Mouse (Mus musculus) megakaryocyte, embryonic 14.5 days (primary cell): ENCODE measurements around the gene Syt17. TPM values are rescaled to one million over a fixed set of nuclear protein-coding genes. Genes with fewer than 3 reads are reported as not detected.

Source experiments
- H3K27me3 ChIP-seq: replicated peaks from 2 replicates; pipeline ENCODE3; 2012; ENCODE audit warnings: inconsistent platforms
- H3K36me3 ChIP-seq: replicated peaks from 2 replicates; pipeline ENCODE3; 2012; ENCODE audit warnings: low read length, inconsistent platforms, mixed read lengths
- H3K4me1 ChIP-seq: 2 replicates; pipeline ENCODE4 v1.6.1; 2012; ENCODE audit warnings: inconsistent platforms
- H3K4me3 ChIP-seq: replicated peaks from 2 replicates; pipeline ENCODE3; 2012; ENCODE audit warnings: moderate library complexity, mild to moderate bottlenecking, inconsistent platforms
- H3K9me3 ChIP-seq: 2 replicates; pipeline ENCODE4 v1.6.1; 2012; ENCODE audit warnings: inconsistent platforms
- FLI1 ChIP-seq: IDR thresholded peaks from 2 replicates; pipeline ENCODE4 v1.6.1; 2012; ENCODE audit warnings: low read length, inconsistent platforms, mixed read lengths
- GATA1 ChIP-seq: IDR thresholded peaks from 3 replicates; pipeline ENCODE4 v1.6.1; 2012; ENCODE audit warnings: mixed read lengths, low read length, inconsistent platforms, borderline replicate concordance
- polyA plus RNA-seq: library from polyadenylated mRNA; stranded (reverse); fragments of >175 nt; gene quantifications from 2 replicates; pipeline ENCODE4 v1.2.3, GENCODE M21; 2012; ENCODE audit warnings: low replicate concordance; ENCODE audit not compliant: insufficient read depth

The Syt17 gene
- polyA plus RNA-seq, result not detected in 2 replicates

DNA sequence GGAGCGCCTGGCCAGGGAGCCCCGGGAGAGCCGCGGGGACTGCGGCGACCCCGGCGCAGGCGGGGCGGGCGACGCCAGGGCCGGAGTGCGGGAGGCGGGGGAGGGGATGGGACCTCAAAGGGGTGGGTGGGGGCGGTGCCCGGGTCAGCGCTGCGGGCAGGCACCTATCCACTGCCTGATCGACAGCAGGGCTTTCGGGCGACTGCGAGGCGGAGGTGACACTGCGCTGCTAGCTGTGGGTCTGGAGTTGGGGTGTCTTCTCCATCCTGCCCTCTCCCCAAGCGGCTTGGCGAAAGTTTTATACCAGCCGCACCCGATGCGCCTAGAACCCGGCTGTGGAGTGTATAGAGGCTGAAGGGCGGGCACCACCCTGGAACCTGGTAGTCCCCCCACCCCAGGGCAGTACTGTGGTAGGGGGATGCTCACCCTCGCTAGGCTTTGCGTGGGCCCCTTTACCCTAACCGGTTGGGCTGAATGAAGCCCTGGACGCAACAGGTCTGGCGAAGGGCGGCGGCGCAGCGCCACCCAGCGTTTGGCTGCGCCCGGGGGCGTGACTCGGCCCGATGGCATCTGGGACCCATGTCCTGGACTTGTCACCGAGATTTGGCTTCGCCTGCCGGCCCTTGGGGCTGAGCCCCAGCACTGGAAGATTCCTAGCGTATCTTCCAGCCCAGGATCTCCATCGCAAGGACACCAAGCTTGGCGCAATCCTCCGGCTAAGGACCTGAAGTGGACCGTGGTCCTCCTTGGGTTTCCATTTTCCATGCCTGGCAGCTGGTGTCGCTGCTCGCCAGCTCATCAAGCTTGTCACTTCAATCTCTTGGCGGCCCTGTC lies at the start of gene Syt17:
Gene Syt17 (minus strand): TSS at position 89 of the 834 bp plus-strand sequence.
- H3K4me1 ChIP-seq, result peaks cover 28% of the 10 kb centered on the region
- TF ChIP-seq GATA1 (no peak), FLI1 (no peak)
- H3K36me3 ChIP-seq, result no peaks in the 10 kb centered on the region
- peak within 1 kb of the TSS; percentile 90 for H3K4me3 ChIP-seq
- H3K27me3 ChIP-seq, result peaks cover 88% of the 10 kb centered on the region
- no peaks in the 10 kb centered on the region for H3K9me3 ChIP-seq

DNA sequence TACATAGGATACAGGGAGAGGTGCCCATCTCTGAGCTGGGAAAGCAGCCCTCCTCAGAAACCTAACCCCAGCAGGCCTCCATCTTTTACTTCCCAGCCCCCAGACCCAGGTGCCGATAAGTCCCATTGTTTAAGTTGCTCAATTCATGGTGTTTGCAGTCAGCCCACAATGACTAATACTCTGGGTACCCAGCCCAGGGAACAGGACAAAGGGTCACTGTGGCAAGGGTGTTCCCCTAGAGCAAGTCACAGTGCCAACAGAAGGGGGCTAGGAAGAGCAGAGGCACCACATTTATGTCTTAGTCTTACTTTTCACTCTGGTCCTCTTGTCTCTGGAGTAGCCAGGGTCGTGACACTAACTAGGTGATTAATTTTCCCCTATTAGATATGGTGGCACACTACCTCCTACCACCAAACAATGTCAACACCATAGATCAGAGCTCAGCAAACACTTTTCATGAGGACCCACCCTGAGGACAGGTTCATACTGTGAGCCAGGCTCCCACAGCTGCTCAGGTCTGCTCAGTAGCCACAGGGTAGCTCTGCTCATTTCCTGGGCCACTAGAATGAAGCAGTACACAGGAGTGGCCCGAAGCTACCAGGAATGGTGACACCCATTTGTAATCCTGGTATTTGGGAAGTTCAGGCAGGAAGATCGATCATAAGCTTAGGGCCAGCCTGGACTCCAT lies 47.0 kb upstream of the Syt17 start:
- Histone ChIP-seq H3K36me3 (peaks cover 10% of the 10 kb centered on the region), H3K4me1 (peaks cover 51% of the 10 kb centered on the region), H3K4me3 (no peak overlapping the region), H3K9me3 (peaks cover 10% of the 10 kb centered on the region), H3K27me3 (peaks cover 7% of the 10 kb centered on the region)
- TF ChIP-seq FLI1 (no peak), GATA1 (no peak)

DNA sequence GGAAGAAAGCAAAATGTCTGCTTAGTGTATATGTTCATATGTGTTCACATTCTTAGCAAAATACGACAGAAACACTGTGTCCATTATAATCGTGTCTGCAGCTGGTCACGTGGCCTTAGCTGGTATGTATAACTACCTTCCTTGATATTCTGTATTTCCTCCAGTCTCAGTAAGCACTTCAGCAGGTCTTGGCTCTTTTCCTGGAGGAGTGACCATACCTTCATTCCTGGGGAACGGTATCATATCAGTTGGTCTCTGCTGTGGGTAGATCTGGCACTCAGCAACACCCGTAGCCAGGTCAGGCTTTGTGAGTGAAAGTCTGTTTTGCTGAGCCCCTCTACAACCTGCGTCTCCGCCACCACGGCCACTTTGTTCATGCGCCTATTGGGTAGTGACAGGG lies 45.9 kb upstream of the Syt17 start:
- H3K9me3 ChIP-seq, result peaks cover 10% of the 10 kb centered on the region
- H3K4me3 ChIP-seq, result no peak overlapping the region
- TF ChIP-seq GATA1 (no peak), FLI1 (no peak)
- H3K27me3 ChIP-seq, result peaks cover 5% of the 10 kb centered on the region
- H3K4me1 ChIP-seq, result peaks cover 53% of the 10 kb centered on the region
- peaks cover 21% of the 10 kb centered on the region for H3K36me3 ChIP-seq

DNA sequence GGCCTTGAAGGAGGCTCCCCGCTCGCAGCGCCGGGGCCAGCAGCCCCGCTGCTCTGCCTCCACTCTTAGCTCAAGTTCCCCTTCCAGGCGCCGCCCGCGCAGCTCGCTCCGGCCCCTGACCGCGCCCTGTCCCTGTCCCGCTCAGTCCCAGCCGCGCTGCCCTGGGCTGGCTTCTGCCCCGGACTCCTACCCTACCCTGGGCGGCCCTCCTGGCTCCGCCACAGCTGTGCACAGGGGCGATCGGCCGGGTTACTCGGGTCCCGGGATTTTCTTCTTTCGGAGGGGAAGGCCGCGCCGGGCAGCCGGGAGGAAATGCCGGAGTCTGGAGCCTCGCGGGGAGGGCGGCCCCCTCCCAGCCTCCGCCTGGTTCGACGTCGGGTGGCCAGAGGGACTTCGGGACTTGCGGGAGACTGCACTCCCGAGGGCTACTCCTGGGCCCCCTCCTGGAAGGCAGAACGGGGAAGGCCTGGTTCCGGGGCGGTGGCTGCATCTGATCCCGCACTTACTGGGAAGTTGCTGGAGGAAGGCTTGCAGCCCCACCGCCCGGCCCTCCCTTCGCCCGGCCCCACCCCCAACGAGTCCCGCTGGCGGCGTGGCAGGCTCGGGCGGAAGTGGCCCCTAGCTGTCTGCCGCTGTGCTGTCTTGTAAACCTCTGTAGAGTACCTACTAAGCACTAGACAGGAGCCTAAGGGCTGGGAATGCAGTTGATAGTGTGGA lies 43.6 kb upstream of the Syt17 start, which contains the start of gene Itpripl2:
Gene Itpripl2 (minus strand): TSS at position 545 of the 717 bp plus-strand sequence.
- H3K27me3 ChIP-seq, result peaks cover 5% of the 10 kb centered on the region
- H3K9me3 ChIP-seq, result no peaks in the 10 kb centered on the region; the same call in 1 of the 2 replicates
- peaks cover 29% of the 10 kb centered on the region for H3K36me3 ChIP-seq
- peaks cover 71% of the 10 kb centered on the region for H3K4me1 ChIP-seq
- TF ChIP-seq GATA1 (no peak), FLI1 (no peak)
- peak within 1 kb of the TSS; percentile 94 for H3K4me3 ChIP-seq

DNA sequence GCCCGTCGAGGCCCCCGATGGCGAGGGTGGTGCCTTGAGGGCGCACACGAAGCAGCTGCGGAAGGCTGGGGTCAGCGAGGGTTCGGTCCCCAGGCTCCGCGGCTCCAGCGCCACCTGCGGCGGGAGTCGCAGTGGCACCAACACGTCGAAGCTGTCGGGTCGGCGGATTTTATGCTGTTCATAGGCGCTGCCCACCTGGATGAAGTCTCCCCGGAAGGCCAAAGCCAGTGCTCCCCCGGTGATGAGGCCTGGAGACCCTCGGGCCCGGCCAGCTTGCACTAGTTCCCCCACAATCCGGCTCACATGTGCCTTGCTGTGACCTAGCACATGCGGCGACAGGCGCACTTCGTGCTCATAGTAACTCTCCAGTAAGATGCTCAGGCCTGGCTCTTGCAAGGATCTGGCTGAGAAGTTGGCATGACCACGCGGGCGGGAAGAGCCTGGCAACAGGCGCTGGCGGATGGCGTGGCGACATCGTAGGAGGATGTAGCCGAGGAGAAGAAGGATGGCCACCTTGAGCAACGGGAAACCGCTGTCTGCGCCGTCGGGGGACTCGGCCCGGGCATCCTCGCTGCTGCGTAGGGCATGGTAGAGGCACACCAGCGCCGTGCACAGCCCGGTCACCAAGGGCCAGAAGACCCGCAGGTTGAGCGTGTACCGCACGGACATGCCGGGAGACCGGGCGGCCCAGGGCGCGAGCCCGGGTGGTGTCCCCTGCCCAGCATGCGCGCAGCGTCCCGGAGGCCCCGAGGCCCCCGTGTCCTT lies 42.8 kb upstream of the Syt17 start:
- no peak for TF ChIP-seq FLI1
- TF ChIP-seq GATA1, result no peak
- H3K36me3 ChIP-seq, result peaks cover 31% of the 10 kb centered on the region
- H3K4me3 ChIP-seq, result peak overlapping the region; percentile 94
- H3K27me3 ChIP-seq, result peaks cover 5% of the 10 kb centered on the region
- H3K4me1 ChIP-seq, result peaks cover 74% of the 10 kb centered on the region
- H3K9me3 ChIP-seq, result no peaks in the 10 kb centered on the region; the same call in 1 of the 2 replicates

DNA sequence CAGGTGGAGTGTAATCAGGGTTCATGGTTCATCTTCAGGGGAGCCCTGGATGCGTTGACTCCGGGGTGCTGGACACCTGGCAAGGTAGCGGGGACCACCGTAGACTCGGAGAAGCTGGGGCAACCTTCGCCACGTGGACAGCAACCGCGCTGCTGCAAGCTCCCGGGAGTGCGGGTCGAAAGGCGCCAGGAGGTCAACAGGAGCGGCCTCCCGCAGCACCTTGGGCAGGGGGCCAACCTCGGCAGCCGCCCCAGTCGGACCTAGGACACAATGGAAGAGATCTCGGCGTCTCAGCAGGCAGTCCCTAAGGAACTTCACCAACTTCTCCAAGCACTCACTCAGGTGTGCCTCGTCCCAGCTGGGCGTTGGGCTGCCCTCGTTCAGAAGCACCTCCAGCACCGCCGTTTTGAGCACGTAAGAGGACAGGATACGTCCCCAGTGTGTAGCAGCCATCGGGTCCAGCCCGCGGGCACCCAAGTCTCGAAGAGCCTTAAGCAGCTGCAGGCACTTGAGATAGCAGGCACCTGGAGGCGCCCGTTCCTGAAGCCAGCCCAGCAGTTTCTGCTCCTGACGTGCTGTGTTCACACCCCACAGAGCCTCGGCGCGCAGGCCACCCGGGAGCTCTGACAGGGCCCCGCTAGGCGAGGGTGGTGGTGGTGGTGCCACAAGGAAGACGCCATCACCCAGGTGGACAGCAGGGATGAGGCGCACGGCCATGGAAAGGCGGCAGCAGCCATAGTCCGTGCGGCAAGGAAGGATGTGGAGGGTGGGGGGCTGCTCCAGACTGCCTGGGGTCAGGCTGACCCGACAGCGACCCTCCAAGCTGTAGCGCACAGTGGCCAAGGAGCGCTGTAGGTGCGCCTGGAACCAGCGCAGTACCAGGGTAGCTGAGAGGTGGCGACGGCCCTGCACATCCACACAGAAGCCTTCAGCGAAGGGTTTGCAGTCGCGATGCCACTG lies 42.0 kb upstream of the Syt17 start:
- peaks cover 72% of the 10 kb centered on the region for H3K4me1 ChIP-seq
- peaks cover 3% of the 10 kb centered on the region for H3K27me3 ChIP-seq
- peak overlapping the region; percentile 94 for H3K4me3 ChIP-seq
- TF ChIP-seq GATA1, result no peak
- TF ChIP-seq FLI1, result no peak
- no peaks in the 10 kb centered on the region; the same call in 1 of the 2 replicates for H3K9me3 ChIP-seq
- peaks cover 34% of the 10 kb centered on the region for H3K36me3 ChIP-seq

DNA sequence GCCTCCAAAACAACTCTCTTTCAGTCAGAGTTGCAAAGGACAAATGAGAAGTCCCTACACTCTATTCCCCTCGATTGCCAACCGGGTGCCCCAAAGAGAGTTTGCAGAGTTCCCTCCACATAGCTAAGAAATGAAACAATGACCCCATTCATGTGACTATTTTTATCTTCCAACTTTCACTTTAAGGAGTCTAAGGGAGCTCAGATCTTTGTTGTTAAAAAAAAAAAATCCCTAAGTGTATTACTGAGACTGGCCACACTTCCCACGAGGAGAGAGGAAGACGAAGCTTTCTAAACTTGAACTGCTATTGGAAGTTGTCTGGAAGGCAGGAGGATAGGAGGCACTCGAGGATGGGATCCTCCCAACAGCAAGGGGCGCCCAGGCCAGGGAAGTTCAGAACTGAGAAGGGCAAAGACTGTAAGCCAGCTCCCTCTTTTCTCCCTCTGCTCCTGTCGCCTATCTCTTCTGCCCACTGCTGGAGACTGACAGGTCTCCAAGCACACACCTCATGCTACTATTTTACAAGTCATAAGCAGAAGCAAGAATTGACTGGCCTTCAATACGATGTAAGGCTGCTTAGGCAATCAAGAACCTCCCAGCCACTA lies 40.1 kb upstream of the Syt17 start:
- H3K4me1 ChIP-seq, result peaks cover 76% of the 10 kb centered on the region
- peak overlapping the region; percentile 59 for H3K4me3 ChIP-seq
- no peak for TF ChIP-seq FLI1
- no peak for TF ChIP-seq GATA1
- H3K27me3 ChIP-seq, result peaks cover 3% of the 10 kb centered on the region
- peaks cover 34% of the 10 kb centered on the region for H3K36me3 ChIP-seq
- no peaks in the 10 kb centered on the region; the same call in 1 of the 2 replicates for H3K9me3 ChIP-seq

DNA sequence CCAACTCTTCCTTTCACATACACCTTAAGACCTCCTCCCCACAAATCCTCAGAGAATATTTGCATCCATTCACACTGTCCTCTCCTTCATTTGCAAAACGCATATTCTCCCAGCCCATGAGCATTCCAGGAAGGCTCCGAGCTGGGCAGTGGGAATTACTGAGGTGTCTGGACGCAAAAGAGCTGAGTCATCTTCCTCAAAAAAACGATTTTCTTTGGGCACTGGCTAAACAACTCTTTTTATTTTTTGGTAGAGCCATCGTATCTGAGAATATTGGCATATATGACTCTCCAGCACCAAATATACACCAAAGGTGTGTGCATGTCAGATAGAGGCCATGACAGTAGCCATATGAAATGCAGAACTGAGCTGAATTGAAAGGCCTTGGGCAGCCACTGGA lies 38.9 kb upstream of the Syt17 start:
- H3K27me3 ChIP-seq, result peaks cover 3% of the 10 kb centered on the region
- TF ChIP-seq FLI1, result no peak

More for the DNA sequence above, 38.9 kb upstream of the Syt17 start:
- Histone ChIP-seq H3K9me3 (no peaks in the 10 kb centered on the region; the same call in 1 of the 2 replicates), H3K4me1 (peaks cover 83% of the 10 kb centered on the region), H3K36me3 (peaks cover 34% of the 10 kb centered on the region), H3K4me3 (no peak overlapping the region)
